Mouse (Mus musculus) cerebral cortex, adult 2 months (tissue): ENCODE data around the gene Baiap2l2.

Experiments
- WGBS: fragments of 180-500 bp; shearing (Covaris S2); methylation state at CpG from one replicate; pipeline ENCODE4 v1.1.7; 2018; 5-methylcytosine and 5-hydroxymethylcytosine counted together

Gene Baiap2l2

DNA sequence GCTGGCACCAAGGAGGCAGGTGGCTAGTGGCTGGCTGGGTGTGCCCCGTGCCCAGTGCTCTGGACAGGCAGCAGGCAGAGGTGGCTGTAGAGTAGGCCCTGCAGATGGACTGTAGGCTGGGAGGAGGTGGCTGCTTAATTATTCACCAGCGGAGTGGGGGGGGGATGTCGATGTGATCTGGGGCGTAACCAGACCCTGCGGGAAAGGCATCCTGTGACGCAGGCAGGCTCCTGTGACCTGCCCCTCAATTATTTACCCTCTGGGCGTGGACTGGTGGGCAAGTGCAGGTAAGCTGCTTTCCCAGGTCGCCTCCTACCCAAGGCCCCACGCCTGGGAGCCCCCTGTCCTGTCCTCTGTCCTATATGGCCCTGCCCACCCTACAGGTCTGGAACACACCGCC, at the start of gene Baiap2l2:
Baiap2l2 (minus strand) TSS at position 139 of the 400 bp plus-strand sequence.
- WGBS: 84% methylated on average over 10 of the region's 10 CpGs

DNA sequence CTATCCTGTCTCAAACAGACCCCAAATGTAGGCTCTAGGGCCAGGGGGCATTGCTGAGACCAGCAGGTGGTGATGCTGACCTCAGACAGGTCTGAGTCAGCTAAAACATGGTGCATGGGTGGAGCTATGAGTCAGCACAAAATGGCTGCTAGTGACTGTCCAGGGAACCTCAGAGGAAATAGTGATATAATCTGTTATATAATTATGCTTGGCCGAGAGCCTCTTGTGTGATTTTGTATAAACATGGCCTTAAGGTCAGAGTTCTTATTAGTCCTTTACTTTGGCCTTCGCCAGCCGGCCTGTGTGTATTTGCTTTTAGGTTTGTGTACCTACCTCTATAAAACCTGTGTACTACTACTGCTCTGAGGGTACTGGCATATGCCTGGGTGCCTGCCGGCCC, 48.1 kb upstream of the Baiap2l2 start:
- 72% methylated on average over 4 of the region's 4 CpGs for WGBS

DNA sequence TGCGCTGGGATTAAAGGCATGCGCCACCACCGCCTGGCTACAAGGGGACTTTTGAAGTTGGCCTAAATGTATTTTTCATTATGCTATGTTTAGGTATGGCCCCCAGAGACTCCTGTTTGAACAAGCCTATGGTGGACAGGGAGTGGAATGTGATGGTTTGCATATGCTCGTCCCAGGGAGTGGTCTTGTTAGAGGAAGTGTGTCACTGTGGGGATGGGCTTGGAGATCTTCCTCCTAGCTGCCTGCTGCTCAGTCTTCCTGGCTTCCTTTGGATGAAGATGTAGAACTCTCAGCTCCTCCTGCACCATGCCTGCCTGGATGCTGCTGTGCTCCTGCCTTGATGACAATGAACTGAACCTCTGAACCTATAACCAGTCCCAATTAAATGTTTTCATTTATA, 45.2 kb upstream of the Baiap2l2 start:
- WGBS: 81% methylated on average over 4 of the region's 4 CpGs

DNA sequence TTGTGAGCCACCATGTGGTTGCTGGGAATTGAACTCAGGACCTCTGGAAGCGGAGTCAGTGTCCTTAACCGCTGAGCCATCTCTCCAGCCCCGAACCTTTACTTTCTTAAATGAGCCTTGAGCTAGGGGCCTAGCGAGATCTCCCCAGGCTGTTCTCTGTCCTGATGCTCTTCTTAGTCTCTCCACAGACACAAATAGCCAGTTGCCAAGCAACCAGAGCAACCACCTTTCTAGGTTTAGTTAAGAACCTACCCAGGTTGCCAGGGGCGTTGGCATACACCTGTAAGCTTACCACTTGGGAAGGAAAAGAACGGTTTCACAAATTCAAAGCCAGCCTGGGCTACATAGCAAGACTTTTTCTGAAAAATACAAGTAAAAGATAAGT, 44.6 kb upstream of the Baiap2l2 start:
- WGBS: 73% methylated on average over 6 of the region's 6 CpGs

DNA sequence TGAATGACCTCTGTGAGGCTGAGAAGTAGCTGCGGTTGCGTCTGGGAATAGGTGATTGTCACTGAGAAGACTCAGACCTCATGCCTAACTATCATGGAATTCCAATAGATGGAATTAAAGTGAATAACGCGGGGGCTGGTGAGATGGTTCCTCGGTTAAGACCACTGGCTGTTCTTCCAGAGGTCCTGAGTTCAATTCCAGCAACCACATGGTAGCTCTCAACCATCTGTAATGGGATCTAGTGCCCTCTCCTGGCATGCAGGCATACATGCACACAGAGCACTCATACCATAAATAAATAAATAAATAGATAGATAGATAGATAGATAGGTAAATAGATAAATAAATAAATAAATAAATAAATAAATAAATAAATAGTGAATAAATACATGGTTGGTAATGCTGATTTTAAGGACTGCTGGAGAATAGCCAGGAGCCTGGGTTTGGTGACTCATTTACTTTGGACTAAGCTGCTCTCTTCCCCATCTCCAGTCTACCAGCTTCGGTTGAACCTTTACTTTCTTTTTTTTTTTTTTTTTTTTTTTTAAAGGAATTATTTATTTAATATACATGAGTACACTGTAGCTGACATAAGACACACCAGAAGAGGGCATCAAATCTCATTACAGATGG, 44.1 kb upstream of the Baiap2l2 start:
- WGBS: 93% methylated on average over 6 of the region's 6 CpGs

DNA sequence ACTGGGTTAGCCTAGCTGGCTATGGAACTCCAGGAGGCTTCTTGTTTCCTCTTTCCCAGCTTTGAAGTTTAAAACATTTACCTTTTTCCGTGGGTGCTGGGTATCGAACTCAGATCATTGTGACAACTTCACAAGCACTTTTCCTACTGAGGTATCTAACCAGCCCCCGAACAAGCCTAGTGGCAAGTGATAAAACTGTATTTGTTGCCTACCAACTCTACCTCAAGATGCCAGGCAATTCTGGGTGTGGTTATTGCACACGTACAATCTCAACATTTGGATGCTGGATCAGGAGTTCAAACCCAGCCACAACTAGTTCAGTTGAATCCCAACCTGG, 43.6 kb upstream of the Baiap2l2 start:
- WGBS: 88% methylated on average over 4 of the region's 4 CpGs

DNA sequence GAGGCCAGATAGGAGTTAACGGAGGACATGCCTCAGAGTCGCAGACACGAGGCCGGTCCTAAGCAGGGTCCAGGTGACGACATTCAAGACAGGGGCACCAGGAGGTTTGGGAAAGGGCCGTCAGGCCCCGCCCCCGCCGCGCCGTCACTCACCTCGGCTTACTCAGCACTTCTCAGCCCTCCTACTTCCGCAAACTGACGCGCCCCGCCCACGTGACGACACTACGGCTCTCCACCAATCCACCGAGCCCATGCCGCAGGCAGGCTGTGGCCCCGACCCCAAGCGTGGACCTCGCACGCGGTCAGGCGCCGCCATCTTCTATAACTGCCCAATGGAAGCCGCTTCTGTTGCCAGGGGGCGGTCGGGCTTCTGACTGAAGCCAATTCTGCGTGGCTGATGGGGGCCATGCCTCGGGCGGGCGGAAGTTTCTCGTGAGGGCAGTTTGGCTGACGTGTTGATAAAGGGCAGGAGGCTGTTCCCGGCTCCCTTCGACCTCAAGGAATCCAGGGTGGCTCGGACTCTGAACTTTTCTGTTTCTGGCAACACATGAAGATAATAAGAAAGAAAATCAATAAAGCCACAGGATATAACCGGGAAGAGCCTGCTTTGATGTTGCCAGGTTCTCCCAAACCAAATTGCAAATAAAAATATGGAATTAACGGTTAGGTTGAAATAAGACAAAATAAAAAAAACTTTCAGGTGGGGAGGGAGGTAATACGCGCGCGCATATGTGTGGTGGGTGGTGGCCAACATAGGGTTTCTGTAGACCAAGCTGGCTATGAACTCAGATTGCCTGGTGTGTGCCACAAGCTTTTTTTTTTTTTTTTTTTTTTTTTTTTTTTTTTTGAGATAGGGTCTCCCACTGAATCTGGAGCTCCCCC, 43.0 kb upstream of the Baiap2l2 start, which contains the start of gene Pla2g6:
Pla2g6 (minus strand) TSS at position 333 of the 881 bp plus-strand sequence.
- 2% methylated on average over 46 of the region's 46 CpGs for WGBS

DNA sequence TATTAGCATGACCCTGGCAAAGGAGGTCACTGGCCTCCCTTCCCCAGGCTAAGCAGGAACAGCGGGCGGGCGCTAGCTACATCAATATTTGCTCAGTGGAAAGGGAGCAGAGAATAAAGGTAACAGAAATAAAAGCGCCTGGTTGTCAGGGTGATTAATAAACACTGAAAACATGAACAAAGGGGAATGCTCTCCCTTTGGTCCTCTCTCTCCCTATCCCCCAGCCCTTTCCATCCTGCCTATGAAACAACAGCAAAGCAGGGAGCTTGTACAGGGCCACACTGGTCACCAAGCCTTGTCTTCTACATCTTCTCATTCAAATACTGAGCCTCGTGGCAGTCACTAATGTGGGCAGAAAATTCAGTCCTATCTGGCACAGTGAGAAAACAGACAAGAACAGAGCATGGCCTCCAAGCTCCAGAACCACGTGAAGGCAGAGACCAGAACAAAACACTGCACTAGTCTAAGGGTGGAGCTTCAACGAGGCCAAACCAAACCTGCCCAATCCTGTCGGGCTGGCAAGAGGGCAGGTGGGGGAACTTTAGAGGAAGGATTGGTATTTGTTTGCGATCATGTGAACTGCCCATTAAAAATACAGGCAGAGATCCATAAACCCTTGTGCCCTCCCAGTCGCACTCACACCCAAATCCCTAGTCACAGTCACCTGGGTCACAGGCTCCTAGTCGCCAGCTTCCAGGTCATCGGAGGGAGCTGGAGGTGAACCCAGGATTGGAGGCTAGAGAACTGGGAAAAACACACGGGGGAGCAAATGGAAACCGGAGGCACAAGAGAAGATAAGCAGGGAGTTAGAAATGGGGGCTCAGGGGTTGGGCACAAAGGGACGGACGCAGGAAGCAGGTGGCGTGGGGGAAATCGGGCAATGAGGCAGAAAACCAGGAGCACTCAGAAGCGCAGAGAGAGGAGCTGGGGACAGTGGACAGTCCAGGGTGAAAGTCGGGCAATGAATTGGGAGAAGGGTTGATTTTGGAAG, 41.9 kb upstream of the Baiap2l2 start:
- 14% methylated on average over 20 of the region's 20 CpGs for WGBS

DNA sequence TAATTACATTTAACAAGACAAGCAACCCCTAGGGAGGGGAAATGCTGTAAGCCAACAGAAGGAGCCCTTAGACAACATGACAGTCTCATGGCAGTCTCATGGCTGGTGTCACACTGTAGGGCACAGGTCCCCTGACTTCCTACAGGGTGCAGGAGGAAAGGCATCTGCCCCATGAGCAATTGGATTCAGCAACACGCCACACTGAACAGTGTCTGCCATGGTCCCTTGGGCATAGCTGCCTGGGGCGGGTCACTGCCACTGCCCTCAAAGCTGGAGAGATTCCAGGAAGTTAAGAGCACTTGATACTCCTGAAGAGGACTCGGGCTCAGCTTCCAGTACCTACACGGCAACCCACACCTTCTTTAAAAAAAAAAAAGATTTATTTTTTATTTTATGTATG, 40.9 kb upstream of the Baiap2l2 start:
- WGBS: 80% methylated on average over 4 of the region's 4 CpGs

DNA sequence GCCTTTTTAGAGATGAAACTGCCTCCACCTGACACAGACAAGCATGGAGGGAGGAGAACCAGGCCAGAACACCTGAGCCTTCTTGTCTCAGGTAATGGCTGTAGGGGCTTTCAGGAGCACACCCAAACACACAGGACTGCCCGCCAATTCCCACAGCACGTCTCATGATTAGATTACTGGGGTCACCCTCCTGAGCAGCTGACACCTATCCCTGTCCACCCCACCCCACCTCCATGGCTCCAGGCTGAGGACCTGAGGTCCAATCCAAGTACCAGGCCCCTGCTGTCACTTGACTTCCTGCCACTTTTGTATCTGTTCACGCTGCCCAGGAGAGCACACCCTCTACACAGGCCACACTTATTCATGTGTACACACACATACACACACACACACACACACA, 40.4 kb upstream of the Baiap2l2 start:
- WGBS: 88% methylated on average over 3 of the region's 3 CpGs

DNA sequence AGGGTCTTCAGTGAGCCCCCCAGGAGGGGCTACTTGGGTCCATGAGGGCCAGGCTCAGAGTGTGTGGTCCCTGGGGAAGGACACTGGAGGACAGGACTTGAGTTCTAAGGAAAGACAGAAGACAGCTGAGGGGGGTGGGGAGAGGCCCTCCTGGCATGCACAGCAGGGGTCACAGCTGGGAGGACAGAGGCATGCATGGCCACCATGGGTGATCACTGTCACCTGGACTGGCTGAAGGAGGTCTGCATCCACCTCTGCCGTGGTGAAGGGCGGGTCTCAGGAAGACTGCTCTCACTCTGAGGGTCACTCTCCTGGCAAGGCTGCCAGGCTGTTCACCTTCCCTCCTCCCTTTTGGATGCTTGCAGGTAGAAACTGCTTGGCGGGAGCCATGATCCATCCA, 39.0 kb upstream of the Baiap2l2 start:
- WGBS: 88% methylated on average over 3 of the region's 3 CpGs

DNA sequence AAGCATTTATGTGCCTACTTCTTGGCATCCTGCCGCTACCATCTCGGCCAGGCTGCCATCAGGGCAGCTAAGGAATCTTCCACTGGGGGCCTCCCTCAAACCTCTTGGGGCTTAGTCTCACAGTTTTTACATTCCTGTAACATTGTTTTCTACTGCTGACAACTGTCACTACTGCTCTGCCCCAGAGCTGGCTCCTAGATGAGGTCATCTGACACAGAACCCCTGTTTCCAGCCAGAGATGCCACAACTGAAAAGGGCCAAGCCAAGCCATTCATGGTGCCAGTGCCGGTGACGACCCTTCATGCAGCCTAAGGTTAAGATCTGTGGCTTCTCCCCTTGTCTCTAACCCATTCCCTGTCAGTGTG, 38.4 kb upstream of the Baiap2l2 start:
- 65% methylated on average over 4 of the region's 4 CpGs for WGBS

DNA sequence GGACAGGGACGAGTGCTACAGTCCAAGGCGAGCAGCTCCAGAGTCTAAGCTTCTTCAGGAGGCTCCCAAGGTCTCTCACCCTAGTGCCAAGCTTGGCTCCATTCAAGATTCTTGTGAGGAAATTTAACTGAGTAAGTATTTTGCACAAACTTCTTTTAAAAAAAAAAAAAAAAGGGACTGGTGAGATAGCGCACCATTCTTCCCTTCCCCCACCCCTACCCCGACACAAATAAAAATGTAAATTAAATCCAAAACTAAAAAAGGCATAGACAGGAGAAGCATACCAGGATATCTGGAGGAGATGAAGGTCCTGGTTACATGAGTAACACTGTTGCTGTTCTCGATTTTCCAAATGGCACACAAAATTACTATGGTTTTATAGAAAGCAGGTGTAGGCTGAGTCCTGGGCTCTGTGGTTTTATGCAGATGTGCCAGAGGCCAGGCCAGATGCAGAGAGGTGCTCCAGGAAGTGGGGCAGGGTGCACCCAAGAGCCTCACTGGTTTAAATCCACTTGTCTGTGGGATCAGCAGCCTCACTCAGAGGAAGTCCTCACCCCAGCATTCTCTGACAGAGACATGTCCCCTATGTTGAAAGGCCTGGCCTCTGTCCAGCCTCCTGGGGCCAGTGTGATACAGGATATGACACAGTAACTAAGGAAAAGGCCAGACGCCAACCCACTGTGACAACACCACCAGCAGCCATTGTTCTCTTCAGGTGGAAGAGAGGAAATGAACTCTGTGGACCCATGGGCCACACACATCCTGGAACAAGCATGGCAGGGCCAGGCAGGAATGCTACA, 37.9 kb upstream of the Baiap2l2 start:
- 57% methylated on average over 6 of the region's 6 CpGs for WGBS

DNA sequence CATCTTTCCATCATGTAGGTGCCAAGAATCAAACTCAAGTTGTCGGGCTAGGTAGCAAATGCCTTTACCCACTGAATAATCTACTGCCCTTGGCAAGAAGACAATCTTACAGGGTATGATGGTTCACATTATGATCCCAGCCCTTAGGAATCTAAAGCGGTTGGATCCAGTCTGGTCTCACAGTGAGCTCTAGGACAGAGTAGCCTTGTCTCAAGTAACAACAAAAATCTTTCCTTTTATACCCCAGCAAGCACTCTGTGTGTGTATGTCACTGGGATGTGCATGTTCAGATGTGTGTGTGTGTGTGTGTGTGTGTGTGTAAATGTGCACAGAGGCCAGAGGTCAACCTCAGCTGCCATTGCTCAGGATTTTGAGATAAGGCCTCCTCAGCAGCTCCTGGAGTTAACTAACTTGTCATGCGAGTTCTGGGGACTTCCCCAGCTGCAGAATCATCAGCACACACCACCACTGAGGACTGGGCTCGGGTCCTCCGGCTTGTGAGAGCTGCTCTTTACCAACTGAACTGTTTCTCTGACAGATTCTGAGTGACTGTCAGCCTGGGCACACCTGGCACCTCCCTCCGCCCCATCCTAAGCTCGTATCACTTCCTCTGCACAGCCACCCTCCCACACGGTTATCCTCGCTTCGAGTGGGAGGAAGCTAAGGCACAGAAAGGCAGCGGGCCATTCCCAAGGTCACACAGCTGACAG, 37.1 kb upstream of the Baiap2l2 start:
- 69% methylated on average over 11 of the region's 11 CpGs for WGBS

DNA sequence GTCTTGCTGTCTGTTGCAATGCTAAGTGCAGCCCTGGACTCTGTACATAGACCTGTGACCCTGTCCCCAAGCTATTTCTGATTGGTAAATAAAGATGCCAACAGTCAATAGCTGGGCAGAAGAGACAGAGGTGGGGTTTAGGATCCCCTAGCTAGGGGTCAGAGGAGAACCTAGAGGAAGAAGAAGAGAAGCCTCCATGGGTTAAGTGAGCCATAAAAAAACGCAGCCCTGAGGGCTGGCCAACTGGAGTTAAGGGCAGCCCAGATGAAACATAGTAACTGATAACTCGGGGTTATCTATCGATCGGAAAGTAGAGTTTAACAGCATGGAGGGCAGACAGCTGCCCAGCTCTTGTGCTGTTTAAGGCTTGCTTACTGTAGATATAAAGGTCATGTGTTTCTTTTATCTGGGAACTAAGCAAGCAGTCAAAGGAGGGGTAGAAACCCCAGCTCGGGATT, 36.4 kb upstream of the Baiap2l2 start:
- WGBS: 87% methylated on average over 5 of the region's 5 CpGs

DNA sequence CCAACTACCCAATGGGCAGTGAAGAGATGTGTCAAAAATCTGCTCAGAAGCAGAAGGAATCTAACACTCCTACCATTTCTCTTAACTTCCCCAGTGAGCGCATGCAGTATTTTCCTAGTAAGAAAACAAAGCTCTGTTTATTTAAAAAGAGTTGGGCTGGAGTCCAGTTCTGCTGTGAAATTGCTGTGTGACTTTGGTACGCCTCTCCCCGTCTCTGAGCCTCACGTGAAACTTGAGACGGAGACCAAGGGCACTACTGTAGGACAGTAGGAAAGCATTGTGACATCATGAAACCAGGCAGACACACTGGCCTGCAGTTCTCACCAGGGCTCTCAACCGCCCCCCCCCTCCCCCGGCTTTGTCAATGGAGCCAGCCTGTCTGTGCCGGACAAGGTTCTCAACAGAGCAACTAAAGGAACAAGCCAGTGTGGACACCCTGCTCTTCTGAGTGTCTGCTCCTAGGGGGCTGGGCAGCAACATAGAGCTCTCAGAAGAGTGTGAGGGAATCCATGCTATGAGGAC, 28.6 kb upstream of the Baiap2l2 start:
- WGBS: 56% methylated on average over 8 of the region's 8 CpGs

DNA sequence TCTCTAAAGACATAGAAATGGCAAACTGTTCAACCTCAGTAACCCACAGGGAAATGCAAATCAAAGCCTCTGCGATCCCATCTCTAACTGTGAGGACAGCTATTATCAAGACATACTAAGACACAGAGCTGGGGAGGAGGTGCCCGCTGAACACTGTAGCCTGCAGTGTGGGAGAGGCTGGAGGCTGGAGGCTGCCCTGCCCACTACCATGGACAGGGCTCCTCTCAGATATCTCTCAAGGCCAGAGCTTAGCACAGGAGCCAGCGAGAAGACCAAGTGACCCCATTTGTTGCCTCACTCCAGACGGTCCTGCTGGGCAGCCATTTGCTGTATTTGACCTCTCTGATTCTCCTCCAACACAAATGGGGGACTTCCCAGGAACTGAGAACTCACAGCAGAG, 22.5 kb upstream of the Baiap2l2 start:
- 88% methylated on average over 4 of the region's 4 CpGs for WGBS

DNA sequence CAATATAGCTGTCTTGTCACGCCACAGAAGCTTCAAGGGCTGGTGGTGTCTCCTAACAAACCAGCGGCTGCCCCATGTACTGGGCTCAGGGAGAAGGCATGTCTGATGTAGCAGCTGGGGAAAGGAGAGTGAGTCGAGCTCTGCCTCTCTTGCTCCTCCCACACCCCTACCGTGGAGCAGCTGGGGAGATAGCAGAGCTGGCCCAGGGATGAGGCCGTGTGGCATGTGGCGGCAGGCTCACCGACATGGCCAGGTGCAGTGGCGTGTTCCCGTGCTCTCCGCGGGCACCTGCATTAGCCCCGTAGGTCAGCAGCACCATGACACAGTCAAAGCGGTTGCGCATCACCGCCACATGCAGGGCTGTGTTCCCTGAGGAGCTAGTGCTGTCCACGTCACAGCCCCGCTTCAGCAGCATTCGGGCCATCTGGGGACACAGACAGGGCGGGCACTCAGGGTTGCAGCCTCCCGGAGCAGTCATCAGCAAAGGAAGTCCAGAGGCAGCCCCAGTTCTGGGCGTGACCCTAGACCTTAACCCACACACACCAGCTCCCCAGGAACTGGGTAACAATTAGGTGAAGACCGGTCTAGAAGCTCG, 20.8 kb upstream of the Baiap2l2 start:
- WGBS: 81% methylated on average over 23 of the region's 23 CpGs

DNA sequence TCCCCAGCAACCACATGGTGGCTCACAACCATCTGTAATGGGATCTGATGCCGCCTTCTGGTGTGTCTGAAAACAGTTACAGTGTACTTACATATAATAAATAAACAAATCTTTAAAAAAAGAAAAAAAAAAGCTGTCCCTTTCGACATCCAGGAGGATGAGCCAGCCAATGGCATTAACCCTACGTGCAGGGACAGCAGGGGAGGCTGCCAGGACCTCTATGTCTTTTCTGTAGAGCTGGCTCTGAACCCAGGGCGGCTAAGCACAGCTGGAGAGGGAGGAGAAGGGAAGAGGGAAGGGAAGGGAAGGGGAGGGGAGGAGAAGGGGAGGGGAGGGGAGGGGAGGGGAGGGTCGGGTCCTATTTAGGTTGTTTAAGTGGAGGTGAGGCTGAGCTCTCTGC, 19.5 kb upstream of the Baiap2l2 start:
- WGBS: 64% methylated on average over 5 of the region's 5 CpGs

DNA sequence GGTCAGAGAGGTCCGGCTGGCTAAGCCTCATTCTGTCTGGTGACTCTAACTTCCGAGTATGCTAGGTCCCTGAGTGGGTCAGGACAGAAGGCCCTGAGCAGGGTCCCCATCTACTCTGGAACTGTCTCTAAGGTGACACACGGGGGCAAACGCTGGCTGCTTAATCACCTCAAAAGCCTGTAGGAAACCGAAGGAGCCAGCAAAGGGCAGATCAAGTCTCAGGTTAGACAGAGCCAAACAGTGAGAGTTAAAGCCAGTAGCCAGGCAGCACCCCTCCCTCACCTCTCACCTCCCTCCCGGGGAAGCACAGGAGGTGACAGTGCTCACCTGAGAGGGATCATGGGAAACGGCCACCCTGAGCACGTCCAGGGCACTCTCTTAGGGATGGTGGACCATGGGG, 18.4 kb upstream of the Baiap2l2 start:
- WGBS: 98% methylated on average over 8 of the region's 8 CpGs
